Mouse (Mus musculus) right cerebral cortex, postnatal 10 days (tissue): ENCODE measurements around the gene Abca1.

ENCODE experiments used
- DNase-seq, 2 experiments: peaks; one replicate each; pipeline ENCODE4 v3.0.0; 2021; ENCODE audit warnings: low spot score in 2 of 2

Gene Abca1

DNA sequence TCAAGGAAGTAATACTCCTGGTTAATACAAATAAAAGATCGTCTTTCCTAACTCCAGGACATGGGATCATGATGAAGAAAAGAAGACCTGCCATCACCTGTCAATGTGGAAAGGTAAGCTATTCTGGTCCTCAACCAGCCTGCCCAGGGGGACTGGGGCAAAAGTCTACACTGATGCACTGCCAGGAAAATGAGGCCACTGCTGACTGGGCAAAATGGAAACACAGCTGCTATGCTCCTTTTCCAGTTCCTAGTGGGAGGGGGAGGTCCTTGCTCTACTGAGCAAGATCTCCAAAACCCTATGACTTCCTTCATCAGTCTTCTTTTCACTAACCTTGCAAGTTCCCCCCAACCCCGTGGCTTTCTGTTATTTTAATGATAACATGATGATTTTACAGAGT is 73.1 kb downstream of the Abca1 start:
- no peak for DNase-seq

DNA sequence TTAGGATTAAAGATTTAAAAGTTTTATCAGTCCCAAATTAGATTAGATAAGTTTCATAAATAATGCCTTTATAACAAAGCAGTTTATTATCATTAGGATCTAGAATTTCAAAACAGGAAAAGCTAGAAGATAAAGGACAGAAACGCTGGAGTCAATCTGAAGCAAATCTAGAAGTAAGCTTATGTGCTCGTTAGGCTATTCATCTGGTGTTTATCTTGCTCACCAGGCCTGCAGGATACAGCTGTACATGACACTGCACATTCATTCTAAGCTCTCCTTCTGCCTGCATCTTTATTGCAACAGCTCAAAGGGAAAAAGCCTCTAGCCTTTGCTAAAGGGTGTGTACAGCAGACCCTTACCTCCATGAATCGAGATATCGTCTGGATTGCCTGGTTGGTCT is 74.1 kb downstream of the Abca1 start:
- DNase-seq = no peak

DNA sequence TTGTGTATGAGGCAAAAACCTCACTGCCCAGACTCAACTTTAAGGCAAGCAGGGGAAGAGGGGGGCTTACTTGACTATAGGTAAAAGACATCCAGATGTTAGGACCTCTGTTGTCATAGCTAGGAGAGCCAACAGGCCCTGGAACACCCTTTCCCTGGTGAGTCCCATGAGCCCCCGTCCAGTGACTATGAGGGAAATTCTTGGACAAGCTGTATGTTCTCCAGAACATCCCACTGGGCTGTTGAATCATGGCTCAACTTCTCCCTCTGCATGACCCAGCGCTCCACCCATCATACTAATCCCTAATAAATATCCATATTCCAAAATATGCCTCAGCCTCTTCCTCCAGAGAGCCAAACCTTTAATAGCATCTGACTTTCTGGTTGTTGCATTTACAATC is 76.6 kb downstream of the Abca1 start:
- no peak for DNase-seq

DNA sequence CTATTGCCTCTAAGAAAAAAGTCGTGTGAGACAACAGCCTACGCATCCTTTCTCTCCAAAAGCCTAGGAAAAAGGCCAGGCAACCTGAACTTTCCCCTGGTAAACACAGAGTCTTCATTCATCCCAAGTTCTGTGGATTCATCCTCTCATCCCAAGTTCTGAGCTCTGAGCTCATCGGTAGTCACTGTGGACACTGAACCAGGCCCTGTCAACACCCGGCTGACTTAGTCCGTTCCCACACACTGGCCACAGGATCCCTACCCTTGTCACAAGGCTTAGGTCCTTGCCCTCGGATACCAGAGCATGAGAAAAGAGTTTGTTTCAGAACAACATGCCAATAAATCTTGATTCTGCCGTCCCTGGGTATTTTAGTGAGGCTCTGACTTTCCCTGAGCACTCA is 77.2 kb downstream of the Abca1 start:
- no peak for DNase-seq

DNA sequence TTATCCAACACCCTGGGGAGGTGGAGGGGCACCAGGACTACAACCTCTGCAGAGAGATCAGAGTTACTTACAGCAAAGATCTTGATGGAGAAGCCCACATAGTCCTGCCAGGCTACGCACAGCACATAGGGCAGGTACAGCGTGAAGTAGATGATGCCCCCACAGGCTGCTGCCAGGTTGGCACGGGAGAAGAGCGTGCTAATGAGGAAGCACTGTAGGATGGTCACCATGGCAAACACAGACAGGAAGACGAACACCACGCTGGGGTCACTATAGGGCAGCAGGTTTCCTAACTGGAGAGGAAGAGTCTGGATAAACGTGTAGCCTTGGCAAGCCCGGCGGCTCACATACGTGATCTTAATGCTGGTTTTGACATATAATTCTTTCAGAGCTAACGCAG is 77.8 kb downstream of the Abca1 start:
- no peak for DNase-seq

DNA sequence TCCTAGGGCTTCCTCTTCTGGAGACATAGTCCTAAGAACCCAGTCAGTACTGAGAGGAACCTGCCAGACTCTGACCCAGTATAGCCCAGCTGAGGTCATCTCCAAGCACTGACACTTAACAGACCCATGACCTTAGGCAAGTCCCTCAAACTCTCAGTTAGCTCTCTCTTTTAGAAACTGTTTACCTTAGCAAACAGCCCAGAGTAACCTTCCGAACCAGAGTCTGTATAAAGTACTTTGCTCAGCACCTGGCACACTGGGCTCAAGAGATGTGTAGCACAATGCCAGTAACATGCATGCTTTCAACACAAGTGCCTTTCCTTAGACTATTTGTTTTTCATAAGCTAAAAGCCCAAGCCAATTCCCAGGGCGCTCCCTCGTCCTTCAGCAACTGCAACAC is 79.4 kb downstream of the Abca1 start:
- DNase-seq = no peak

DNA sequence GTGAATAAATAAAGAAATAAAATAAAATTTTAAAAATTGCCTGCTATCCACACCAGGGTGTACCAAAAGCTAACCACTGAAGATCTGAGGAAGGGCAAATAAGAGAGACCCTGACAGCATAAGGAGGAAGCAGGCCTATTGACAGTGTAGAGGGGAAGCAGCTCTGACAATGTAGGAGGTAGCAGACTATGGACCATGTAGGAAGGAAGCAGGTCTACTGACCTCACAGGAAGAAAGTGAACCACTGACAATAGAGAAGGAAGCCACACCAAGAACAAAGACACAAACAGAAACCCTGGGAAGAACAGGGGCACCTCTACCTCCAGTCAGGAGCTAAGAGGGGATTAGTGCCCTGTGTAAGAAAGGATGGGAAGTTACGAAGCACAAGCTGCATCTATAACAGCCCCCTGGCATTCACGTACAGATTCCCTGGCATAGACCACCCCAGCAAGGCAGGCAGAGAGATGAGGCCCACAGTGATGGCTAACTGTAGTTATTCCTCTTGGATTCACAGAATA is 80.8 kb downstream of the Abca1 start:
- DNase-seq = no peak

DNA sequence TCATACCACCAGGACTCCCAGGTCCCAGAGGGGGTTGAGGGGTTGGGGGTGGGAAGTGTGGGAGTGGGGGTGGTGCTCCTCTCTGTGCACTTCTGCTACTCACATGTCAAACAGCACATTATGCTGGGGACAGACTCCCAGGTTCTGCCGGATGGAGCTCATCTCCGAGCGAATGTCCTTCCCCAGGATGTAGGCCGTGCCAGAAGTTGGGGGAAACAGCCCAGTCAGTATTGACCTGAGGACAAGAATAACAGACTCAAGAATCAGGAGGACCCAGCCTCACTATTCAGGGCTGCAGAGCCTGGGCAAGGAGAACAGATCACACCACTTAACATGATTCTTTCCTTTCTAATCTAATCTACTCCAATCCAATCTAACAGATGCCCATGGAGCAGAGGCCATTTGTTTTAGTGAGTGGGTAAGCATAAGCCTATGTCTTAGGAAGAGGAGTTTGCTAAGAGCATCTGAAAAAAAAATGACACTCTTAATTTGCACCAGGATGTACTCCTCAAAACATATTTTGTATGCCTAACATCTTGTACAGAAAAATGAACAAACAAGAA is 82.8 kb downstream of the Abca1 start:
- no peak for DNase-seq

DNA sequence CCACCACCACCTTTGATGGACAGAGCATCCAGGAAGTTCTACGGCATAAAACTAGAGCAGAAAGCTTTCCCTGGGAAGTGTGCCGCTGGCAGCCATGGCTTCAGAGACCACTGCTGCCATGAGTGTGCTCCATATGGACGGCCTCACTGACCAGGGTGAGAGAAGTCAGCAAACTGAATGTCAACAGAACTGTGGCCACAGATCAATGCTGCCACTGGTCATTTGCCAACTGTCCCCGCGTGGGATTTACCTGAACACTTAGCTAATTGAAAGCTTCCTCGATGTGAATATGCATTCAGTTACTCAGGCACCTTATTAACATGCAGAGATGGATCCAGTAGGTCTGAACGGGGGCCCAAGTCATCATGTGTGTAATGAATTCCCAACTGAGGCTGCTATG is 86.7 kb downstream of the Abca1 start:
- DNase-seq = no peak

DNA sequence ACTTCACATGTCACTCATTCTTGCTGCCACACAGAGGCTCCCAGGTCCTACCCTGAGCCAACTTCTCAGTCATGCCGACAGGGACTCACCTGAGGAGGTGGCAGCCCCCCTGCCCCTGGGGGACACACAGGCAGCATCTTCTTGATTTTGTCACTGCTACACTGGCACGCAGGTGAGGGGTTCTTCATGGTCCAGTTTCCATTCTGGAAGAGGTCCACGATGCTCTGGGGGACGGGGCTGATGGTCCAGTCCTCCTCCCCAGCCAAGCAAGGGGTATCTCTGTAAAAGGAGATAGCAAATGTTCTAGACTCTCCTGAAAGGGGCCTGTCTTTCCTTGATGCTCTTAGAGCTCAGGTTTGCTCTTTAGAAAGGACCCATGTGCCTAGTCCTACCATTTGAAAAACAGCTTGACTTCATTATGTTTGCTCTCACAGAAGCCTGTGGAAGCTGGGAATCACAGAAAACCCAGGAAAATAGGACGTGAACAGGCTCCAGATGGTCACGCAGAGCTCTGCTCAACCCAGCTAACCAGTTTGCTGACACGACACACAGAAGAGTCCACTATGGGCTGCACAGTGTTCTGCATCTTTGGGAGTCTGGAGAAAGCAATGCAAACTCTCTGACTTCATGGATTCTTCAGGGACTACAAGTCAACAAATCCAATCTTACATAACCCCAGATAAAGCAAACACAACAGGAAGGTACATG is 97.2 kb downstream of the Abca1 start:
- no peak for DNase-seq

DNA sequence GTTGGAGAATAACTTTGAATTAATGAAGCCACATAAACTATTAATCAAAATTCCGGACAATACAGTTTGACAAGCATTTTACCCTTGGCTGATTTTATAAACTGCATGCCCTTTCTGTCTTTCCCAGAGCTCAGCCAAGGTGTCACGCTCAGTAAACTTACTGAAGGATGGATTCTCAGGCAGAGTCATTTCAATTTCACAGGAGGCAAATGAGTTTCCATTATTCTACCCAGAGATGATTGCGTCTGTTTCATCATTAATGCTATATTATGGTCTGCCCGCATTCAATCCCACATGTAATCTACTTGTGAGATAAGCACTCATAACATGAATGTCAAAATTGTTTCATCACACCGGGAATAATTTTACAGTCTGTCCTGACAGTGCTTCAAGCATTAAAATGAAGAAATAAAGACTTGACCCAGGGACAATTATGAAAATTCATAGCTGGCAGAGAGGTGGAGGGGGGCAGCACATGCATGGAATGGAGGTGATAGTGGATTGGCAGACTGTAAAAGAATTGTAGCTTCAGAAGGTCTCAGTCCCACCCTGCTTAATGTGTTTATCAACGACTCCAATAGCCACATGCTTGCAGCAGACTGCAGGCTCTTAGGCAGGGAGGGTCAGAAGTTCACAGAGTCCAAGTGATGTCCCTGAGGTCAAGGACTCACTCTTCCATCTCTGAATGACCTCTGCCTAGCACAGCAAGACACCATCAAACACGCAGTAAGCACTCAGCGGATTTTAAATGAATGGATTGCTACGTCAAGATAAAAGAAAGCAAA is 113.3 kb downstream of the Abca1 start:
- DNase-seq = no peak

DNA sequence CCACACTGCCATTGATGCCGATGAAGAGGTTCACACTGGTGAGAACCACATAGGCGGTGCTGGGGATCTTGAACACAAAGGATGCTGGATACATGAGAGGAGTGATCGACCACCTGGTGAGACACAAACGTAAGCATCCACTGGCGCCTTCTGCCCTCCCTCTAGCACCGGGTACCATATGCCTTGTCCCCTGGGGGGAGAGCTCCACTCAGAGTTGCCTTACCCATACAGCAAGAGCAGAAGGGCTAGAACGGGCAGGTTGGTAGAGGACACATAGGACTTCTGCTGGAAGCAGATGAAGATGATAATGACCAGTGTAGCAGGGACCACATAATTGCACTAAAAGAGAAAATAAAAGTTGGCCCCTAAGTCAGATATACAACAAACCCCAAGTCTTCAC is 113.9 kb downstream of the Abca1 start:
- DNase-seq = no peak

DNA sequence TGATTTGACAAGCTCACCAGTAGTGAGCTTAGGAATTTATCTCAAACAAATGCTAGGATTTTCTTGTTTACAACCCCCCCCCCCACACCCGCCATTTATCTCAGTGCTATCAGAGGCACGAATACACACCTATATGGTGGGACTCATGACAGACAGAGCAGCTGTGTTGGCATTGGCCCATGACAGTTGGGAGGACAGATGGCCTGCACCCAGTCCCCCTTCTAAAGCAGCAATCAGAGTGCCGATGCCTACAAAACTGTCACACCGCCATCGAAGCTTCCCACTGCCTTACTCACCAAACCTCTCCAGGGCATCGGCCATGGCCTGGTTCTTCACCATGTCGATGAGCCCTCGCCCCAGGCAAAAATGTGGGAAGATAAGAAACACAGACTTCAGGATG is 115.9 kb downstream of the Abca1 start:
- peak in 1 of 2 experiments; percentile 42 for DNase-seq

DNA sequence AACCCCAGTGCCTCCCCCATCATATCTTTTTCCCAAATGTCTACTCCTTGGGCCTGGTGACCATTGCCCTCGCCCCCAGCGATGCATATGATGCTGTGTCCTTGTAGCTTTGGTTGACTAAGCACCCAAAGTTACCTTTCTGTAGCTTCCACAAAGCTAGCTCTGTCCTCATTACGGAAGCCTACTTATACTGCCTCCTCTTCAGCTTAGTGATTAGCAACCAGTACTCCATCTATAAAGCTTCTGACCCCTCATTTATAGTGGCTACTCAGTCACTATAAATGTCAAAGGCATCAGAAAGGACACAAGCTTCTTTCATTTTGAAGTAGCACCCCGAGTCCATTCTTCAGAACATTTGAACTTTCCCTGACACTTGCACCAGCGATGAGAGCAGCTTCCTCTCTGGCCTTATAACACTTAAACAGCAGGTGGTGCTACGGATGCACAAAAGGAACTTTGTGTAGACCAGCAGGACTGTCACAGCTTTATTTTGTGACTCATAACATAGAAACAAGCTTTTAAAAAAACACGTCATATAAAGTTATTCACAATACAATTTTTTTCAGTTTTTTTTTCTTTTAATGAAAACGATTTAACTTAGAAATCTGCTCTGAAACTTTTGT is 129.3 kb downstream of the Abca1 start:
- DNase-seq = peak in 1 of 2 experiments; percentile 49

DNA sequence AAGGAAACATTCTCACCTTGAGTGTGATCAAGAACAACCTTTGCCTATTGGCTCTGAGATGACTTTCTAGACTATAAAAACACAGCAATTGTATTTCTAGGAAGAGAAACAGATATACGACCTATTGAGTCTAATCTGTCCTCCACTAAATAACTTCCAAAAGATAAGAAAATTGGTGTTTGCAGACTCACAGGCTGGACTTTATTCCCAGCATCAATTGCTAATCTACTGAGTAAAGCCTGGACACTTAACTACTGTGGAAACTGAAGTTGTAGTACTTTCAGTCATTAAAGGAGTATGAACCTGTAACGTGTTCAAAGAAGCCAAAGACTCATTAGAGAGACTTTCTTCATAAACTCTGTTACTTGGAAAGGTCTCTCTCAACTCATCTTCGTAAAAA is 131.9 kb downstream of the Abca1 start:
- no peak for DNase-seq

DNA sequence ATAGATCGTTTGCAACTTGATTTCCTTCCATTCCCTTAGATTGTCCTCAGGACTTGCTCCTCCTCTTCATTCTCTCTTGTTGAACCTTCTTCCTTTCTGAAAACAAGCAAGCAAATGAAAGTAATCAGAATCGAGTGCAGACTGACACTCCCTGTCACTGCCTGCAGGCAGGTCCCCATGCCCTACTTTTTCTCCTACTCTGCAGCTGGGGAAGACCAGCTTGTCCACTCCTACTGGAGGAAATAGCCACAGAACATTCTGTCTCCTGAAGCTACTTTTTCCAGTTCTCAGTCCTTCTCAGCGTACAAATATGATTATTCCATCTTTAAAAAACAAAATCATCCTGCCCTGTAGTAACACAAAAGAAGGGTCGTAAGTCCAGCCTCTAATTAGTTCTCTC is 135.3 kb downstream of the Abca1 start:
- DNase-seq = no peak

DNA sequence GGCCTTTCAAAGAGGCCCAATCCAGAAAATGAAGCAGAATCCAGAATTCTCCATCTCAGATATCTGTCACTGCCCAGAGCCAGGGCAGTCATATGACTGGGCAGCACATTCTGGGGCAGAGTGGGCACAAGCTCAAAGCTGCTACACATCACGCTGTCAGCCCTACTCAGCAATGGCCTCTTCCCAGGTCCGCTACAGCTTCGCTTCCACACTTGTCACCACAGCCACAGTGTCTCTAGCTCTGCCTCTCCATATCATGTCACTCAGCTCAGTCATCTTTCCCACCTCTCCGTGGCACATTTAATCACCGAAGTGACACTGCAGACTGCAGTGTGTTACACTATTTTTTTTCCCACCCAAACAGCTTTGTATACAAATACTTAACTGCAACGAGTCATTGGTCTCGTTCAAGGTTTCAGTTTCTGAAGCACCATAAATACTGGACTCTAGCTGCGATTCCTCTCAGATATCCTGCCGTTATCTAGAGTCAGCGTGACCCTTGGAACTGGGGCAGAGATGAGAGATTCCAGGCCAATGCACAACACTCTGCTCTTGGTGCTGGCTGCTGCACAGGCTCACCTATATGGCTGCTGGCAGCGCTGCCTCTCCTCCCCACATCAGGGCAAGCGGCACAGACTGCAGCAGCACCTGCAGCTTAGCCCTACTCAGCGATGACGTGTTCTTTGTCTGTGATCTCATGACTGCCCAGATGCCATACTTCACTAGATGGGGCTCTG is 136.3 kb downstream of the Abca1 start:
- no peak for DNase-seq

DNA sequence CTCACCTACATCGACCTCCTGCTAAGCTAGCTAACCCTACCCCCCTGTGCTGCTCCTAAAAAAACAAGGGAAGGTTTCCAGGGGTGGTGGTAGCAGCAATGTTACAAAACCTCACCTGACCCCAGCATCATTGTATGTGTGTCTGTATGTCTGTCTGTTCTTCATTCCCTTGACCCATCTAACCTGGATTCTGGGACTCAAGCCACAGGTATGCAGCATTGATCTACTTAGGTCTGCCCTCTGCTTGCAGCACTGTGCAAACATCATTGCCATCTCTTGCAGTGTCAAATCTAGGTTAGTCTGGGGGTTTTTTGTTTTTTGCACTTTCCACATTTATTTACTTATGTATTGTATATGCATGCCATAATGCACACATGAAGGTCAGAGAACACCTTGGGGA is 141.3 kb downstream of the Abca1 start:
- no peak for DNase-seq

DNA sequence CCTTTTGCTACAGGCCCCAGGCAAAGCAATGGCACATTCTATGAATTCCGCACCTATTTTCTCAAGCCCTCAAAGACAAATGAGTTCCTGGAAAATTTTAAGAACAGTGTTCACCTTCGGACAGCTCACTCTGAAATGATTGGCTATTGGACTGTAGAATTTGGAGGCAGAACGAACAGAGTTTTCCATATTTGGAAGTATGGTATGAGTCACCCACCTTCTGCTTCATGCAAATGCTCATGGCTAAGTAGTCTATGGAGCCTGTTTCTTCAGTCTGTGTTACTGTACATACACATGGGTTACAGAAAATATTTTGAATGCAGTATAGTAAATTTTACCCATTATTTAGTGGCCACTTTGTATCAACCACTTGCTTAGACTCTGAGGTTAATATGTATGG is 144.7 kb downstream of the Abca1 start:
- DNase-seq = no peak

DNA sequence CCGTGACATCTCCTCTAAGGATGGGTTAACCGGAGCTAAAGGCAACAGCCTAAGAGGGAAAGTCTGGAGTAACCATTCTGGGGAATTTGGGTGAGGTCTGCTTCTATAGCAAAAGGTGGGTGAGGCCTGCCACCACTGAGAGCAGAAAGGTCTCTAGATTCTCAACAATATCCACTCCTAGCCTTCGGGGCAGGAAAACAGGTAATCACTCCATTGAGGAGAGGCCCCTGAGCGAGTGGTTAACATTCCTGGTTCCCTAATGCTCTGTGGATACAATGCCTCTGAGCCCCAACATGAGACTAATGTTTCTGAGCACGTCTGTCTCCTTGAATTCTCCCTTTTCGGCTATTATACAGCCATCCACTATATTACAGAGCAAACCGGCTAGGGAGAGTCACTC is 145.3 kb downstream of the Abca1 start:
- DNase-seq = no peak

DNA sequence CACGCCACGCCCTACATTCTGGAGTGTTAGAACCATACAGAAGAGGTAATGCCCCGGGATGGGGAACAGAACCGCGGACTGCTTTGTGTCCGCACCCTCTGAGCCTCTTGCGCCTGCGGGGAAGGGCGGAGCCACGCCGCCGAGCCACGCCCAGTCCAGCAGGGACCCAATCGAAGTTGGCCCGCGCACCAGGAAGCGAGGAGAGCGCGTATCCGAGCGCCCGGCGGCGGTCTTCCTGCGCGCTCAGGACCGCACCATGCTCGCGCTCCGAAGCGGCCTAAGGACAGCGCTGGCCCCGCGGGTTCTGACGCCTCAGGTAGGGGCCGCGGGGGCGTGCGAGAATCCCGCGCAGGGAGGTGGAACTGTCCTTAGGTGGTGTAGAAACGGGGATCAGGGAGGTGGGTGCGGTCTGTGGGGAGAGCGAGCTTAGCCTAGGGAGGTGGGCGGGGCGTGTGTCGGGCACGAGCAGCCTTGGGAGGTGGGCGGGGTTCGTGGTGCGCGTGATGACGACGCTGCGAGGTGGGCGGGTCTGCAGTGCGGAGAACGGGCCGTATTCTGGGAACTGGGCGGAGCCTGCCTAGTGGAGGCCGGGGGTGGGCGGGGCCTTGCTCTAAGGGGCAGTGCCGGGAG is 147.8 kb downstream of the Abca1 start, which contains the start of gene Nipsnap3b:
Gene Nipsnap3b (plus strand): TSS at position 149 of the 630 bp plus-strand sequence.
- DNase-seq = peak; percentile 98
